Mouse (Mus musculus): ENCODE measurements around the gene Lkaaear1.

GRCm38 (mm10) chr2:181730051-181730450 is 31.8 kb upstream of the Lkaaear1 start:
- TF ChIP-seq POLR2A (IDR thresholded peaks at IDR 0.05; ENCODE audit: low read depth, low read length), result no peak
- TF ChIP-seq CTCF (conservative IDR thresholded peaks at IDR 0.05; ENCODE audit: insufficient read depth, insufficient read length, low read depth, low read length), result no peak

Data from kidney, adult 2 months (tissue).